Mouse (Mus musculus) MEL (cell line): ENCODE results near the gene Kcnk10. TPM values are rescaled to one million over a fixed set of nuclear protein-coding genes. Genes with fewer than 3 reads are reported as not detected.

Source experiments
- DNase-seq: peaks from one replicate; pipeline ENCODE4 v3.0.0; 2011; ENCODE audit warnings: low read depth, low spot score
- H3K27ac ChIP-seq: 2 replicates; pipeline ENCODE4 v1.5.1; 2012; ENCODE audit warnings: low read depth, mild to moderate bottlenecking, control low read depth, low read length, moderate library complexity; ENCODE audit not compliant: control insufficient read depth
- H3K27me3 ChIP-seq, 2 experiments: fragments of 150-350 bp in 1 of 2; sonication (generic) in 1 of 2; 2 replicates each; pipeline ENCODE4 v1.6.1; 2012; ENCODE audit warnings: low read length in 2 of 2, mild to moderate bottlenecking in 2 of 2, improper control_type of control experiment in 1 of 2, moderate library complexity in 1 of 2; ENCODE audit not compliant: insufficient read depth in 2 of 2, control insufficient read depth in 1 of 2
- H3K36me3 ChIP-seq, 2 experiments: 2 replicates each; pipeline ENCODE4 v1.6.1; 2012 to 2014; ENCODE audit warnings: low read length in 2 of 2, improper control_type of control experiment in 1 of 2, inconsistent platforms in 1 of 2, mild to moderate bottlenecking in 1 of 2; ENCODE audit not compliant: insufficient read depth in 2 of 2, control insufficient read depth in 1 of 2
- H3K4me1 ChIP-seq, 2 experiments: fragments of 150-350 bp in 1 of 2; sonication (generic) in 1 of 2; 2 replicates each; pipeline ENCODE4 v1.6.1; 2012; ENCODE audit warnings: low read length in 2 of 2, improper control_type of control experiment in 1 of 2, mild to moderate bottlenecking in 1 of 2; ENCODE audit not compliant: insufficient read depth in 2 of 2, control insufficient read depth in 1 of 2
- H3K4me3 ChIP-seq, 2 experiments: fragments of 150-350 bp in 1 of 2; sonication (generic) in 1 of 2; 2 replicates each; pipeline ENCODE4 v1.5.1; 2012; ENCODE audit warnings: low read depth in 2 of 2, low read length in 2 of 2, mild to moderate bottlenecking in 2 of 2, moderate library complexity in 2 of 2, control low read depth in 1 of 2, improper control_type of control experiment in 1 of 2; ENCODE audit not compliant: control insufficient read depth in 1 of 2, insufficient read depth in 1 of 2
- H3K79me2 ChIP-seq: 2 replicates; pipeline ENCODE4 v1.6.1; 2012; ENCODE audit warnings: mild to moderate bottlenecking, low read length, moderate library complexity; ENCODE audit not compliant: control insufficient read depth, poor library complexity, insufficient read depth
- H3K9ac ChIP-seq: 2 replicates; pipeline ENCODE4 v1.6.1; 2012; ENCODE audit warnings: low read depth, mild to moderate bottlenecking, control low read depth, low read length, moderate library complexity; ENCODE audit not compliant: control insufficient read depth, poor library complexity, severe bottlenecking
- H3K9me3 ChIP-seq: fragments of 150-350 bp; sonication (generic); replicated peaks from 2 replicates; pipeline ENCODE4 v1.6.1; 2012; ENCODE audit warnings: mild to moderate bottlenecking, low read length, improper control_type of control experiment, moderate library complexity; ENCODE audit not compliant: insufficient read depth
- BHLHE40 ChIP-seq: IDR thresholded peaks from 2 replicates; pipeline ENCODE4 v1.6.1; 2012; ENCODE audit warnings: low read depth, mild to moderate bottlenecking, inconsistent platforms, low read length, improper control_type of control experiment, borderline replicate concordance
- CHD2 ChIP-seq: IDR thresholded peaks from 2 replicates; pipeline ENCODE4 v1.6.1; 2011; ENCODE audit warnings: low read length, improper control_type of control experiment
- CTCF ChIP-seq, 3 experiments: IDR thresholded peaks in 2 of 3; conservative IDR thresholded peaks in 1 of 3; 2 replicates each; pipeline ENCODE4 v1.5.1; 2011 to 2012; ENCODE audit warnings: low read length in 3 of 3, low read depth in 2 of 3, mild to moderate bottlenecking in 2 of 3, improper control_type of control experiment in 1 of 3, inconsistent platforms in 1 of 3, mixed read lengths in 1 of 3, moderate library complexity in 1 of 3; ENCODE audit not compliant: control insufficient read depth in 1 of 3, insufficient read depth in 1 of 3, poor library complexity in 1 of 3, severe bottlenecking in 1 of 3
- E2F4 ChIP-seq: IDR thresholded peaks from 2 replicates; pipeline ENCODE4 v1.6.1; 2011; ENCODE audit warnings: low read depth, low read length, improper control_type of control experiment, borderline replicate concordance
- GABPA ChIP-seq: IDR thresholded peaks from 2 replicates; pipeline ENCODE4 v1.6.1; 2012; ENCODE audit warnings: low read depth, mild to moderate bottlenecking, inconsistent platforms, low read length, improper control_type of control experiment, moderate library complexity
- KAT2A ChIP-seq: conservative IDR thresholded peaks from 2 replicates; pipeline ENCODE4 v1.6.1; 2012; ENCODE audit warnings: low read depth, low read length, improper control_type of control experiment, inconsistent platforms
- MAFK ChIP-seq: IDR thresholded peaks from 2 replicates; pipeline ENCODE4 v1.6.1; 2011; ENCODE audit warnings: low read depth, mild to moderate bottlenecking, low read length, improper control_type of control experiment, borderline replicate concordance
- MAZ ChIP-seq: IDR thresholded peaks from 2 replicates; pipeline ENCODE4 v1.6.1; 2012; ENCODE audit warnings: low read depth, mild to moderate bottlenecking, inconsistent platforms, low read length, improper control_type of control experiment
- MXI1 ChIP-seq: IDR thresholded peaks from 2 replicates; pipeline ENCODE4 v1.6.1; 2011; ENCODE audit warnings: mild to moderate bottlenecking, low read depth, low read length, improper control_type of control experiment
- MYB ChIP-seq: IDR thresholded peaks from 2 replicates; pipeline ENCODE4 v1.6.1; 2011; ENCODE audit warnings: mild to moderate bottlenecking, low read depth, low read length, improper control_type of control experiment
- POLR2A ChIP-seq, 2 experiments: IDR thresholded peaks; 2 replicates each; pipeline ENCODE4 v1.6.1; 2011 to 2012; ENCODE audit warnings: low read length in 2 of 2, mild to moderate bottlenecking in 2 of 2, control low read depth in 1 of 2, improper control_type of control experiment in 1 of 2, low read depth in 1 of 2, moderate library complexity in 1 of 2; ENCODE audit not compliant: control insufficient read depth in 1 of 2, insufficient read depth in 1 of 2, poor library complexity in 1 of 2
- POLR2AphosphoS5 ChIP-seq: IDR thresholded peaks from 2 replicates; pipeline ENCODE4 v1.6.1; 2012; ENCODE audit warnings: low read depth, borderline replicate concordance, mild to moderate bottlenecking, inconsistent platforms, low read length, moderate library complexity, mixed read lengths
- RAD21 ChIP-seq: IDR thresholded peaks from 2 replicates; pipeline ENCODE4 v1.6.1; 2011; ENCODE audit warnings: mild to moderate bottlenecking, low read depth, low read length, improper control_type of control experiment
- RCOR1 ChIP-seq: IDR thresholded peaks from 2 replicates; pipeline ENCODE4 v1.6.1; 2012; ENCODE audit warnings: low read depth, mild to moderate bottlenecking, inconsistent platforms, low read length, improper control_type of control experiment
- SIN3A ChIP-seq: IDR thresholded peaks from 2 replicates; pipeline ENCODE4 v1.6.1; 2012; ENCODE audit warnings: low read length, improper control_type of control experiment, inconsistent platforms
- TAL1 ChIP-seq: IDR thresholded peaks from 2 replicates; pipeline ENCODE4 v1.6.1; 2012; ENCODE audit warnings: mild to moderate bottlenecking, inconsistent platforms, low read length, moderate library complexity, mixed read lengths
- TBP ChIP-seq: IDR thresholded peaks from 2 replicates; pipeline ENCODE4 v1.8.0; 2011; ENCODE audit warnings: low read depth, low read length, improper control_type of control experiment
- TCF12 ChIP-seq: IDR thresholded peaks from 2 replicates; pipeline ENCODE4 v1.6.1; 2014; ENCODE audit warnings: low read depth, mild to moderate bottlenecking, inconsistent platforms, low read length, improper control_type of control experiment, moderate library complexity
- UBTF ChIP-seq: IDR thresholded peaks from 2 replicates; pipeline ENCODE4 v1.6.1; 2012; ENCODE audit warnings: low read depth, mild to moderate bottlenecking, inconsistent platforms, low read length, improper control_type of control experiment, moderate library complexity, borderline replicate concordance; ENCODE audit not compliant: insufficient read depth
- ZKSCAN1 ChIP-seq: IDR thresholded peaks from 2 replicates; pipeline ENCODE4 v1.6.1; 2012; ENCODE audit warnings: low read depth, mild to moderate bottlenecking, inconsistent platforms, low read length, improper control_type of control experiment, moderate library complexity
- polyA plus RNA-seq, 2 experiments: library from polyadenylated mRNA; stranded (reverse) in 1 of 2; unstranded in 1 of 2; fragments of >175 nt in 1 of 2; fragments of >200 nt in 1 of 2; gene quantifications; 2 replicates each; pipeline versions ENCODE4 v1.2.1 to v1.2.4; 2012; ENCODE audit warnings: low replicate concordance in 2 of 2, low read depth in 1 of 2; ENCODE audit not compliant: insufficient read length in 2 of 2, insufficient read depth in 1 of 2, missing spikeins in 1 of 2
- total RNA-seq: library from RNA; depleted of rRNA; stranded (reverse); fragments of 300-350 nt; gene quantifications from 2 replicates; pipeline ENCODE4 v1.2.3, GENCODE M21; 2012

The Kcnk10 gene
- total and polyA plus RNA-seq, 3 experiments = not detected

DNA sequence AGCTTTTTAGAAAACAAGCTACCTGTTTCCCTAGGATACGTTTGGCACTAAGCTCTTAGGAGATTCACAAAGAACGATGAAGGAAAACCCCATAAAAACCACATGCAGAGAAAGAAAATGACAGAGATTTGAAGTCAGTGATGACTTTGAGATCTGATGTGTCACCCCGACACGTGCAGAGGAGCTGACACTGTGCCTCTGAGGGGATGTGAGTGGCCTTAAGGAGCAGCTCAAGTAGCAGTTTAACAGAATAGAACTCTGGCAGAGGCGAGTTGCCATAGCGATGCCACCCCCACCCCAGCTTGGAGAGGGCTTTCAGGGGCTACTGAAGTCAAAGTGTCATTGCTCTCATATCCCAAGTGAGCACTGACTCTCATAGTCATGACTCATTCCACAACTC lies 158.3 kb downstream of the Kcnk10 start:
- no peak for TF ChIP-seq MAZ
- TF ChIP-seq TBP = no peak
- no peak for TF ChIP-seq TAL1
- TF ChIP-seq MXI1 = no peak
- TF ChIP-seq ZKSCAN1 = no peak
- TF ChIP-seq POLR2AphosphoS5 = no peak
- TF ChIP-seq GABPA = no peak
- no peak for TF ChIP-seq CTCF (IDR thresholded peaks at IDR 0.05 in 2 of 3, conservative IDR thresholded peaks at IDR 0.05 in 1 of 3; ENCODE audit: control insufficient read depth in 1 of 3, insufficient read depth in 1 of 3, low read depth in 2 of 3, low read length in 3 of 3, poor library complexity in 1 of 3, severe bottlenecking in 1 of 3)
- TF ChIP-seq KAT2A = no peak
- TF ChIP-seq POLR2A (IDR thresholded peaks at IDR 0.05; ENCODE audit: control insufficient read depth in 1 of 2, insufficient read depth in 1 of 2, low read depth in 1 of 2, low read length in 2 of 2, poor library complexity in 1 of 2) = no peak
- no peak for TF ChIP-seq E2F4
- TF ChIP-seq RAD21 = no peak
- TF ChIP-seq CHD2 = no peak
- no peak for TF ChIP-seq SIN3A
- TF ChIP-seq RCOR1 = no peak
- TF ChIP-seq BHLHE40 = no peak
- no peaks in the 10 kb centered on the region for H3K4me1 ChIP-seq
- H3K79me2 ChIP-seq = no peaks in the 10 kb centered on the region
- H3K27me3 ChIP-seq = no peaks in the 10 kb centered on the region
- H3K36me3 ChIP-seq = no peaks in the 10 kb centered on the region
- no peaks in the 10 kb centered on the region for H3K9me3 ChIP-seq
- H3K9ac ChIP-seq = no peak overlapping the region
- H3K4me3 ChIP-seq = no peak overlapping the region
- DNase-seq = no peak
- no peak overlapping the region for H3K27ac ChIP-seq

DNA sequence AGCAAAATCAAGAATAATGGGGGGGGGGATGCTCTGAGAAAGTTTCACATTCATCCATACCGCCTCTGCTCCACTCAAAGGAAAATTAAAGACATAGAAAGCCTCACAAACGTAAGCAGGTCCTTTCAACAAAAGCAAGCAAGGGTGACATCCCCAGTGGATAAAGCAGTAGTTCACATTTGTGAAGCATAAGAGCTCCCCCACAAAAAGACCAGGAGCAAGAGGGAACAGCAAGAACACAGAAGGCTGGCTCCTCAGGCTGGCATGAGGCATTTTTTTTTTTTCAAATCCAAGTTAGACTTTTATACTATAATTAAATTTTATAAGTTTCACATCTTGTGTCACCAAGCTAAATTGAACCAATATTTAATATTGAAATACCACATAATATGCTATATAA lies 168.5 kb downstream of the Kcnk10 start:
- H3K79me2 ChIP-seq = no peaks in the 10 kb centered on the region
- no peak overlapping the region for H3K27ac ChIP-seq
- no peak for DNase-seq
- H3K27me3 ChIP-seq = no peaks in the 10 kb centered on the region
- H3K36me3 ChIP-seq = no peaks in the 10 kb centered on the region
- H3K9ac ChIP-seq = no peak overlapping the region
- TF ChIP-seq KAT2A (no peak), TCF12 (no peak), GABPA (no peak), SIN3A (no peak), MYB (no peak), TAL1 (no peak), MAFK (no peak), UBTF (no peak)
- no peak overlapping the region for H3K4me3 ChIP-seq
- H3K9me3 ChIP-seq = no peaks in the 10 kb centered on the region
- no peaks in the 10 kb centered on the region for H3K4me1 ChIP-seq
